Mouse (Mus musculus): ENCODE data around the gene Rnaseh1. TPM values are rescaled to one million over a fixed set of nuclear protein-coding genes. Genes with fewer than 3 reads are reported as not detected.

Gene Rnaseh1
- polyA plus RNA-seq, 2 experiments = 26.5 to 31.9 TPM

DNA sequence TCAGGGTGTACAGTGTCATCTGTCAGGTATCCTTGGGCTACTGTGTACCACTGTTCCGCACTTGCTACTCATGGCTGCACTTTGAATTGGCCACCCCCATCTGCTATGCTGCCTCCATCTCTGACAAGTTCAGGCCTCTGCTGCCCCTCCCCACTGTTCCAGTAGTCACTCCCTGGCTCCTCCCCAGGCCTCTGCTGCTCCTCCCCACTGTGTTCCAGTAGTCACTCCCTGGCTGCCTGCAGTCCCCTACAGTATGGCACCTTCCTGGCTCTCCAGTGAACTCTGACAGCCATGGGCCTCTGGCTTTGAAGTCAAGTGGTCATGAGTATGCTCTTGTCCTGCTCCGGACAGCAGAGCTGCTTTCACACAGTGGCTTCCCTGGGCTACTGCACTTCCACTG lies 44.8 kb downstream of the Rnaseh1 start:
- TF ChIP-seq POLR2A (IDR thresholded peaks at IDR 0.05; ENCODE audit: borderline replicate concordance, extremely low read depth, insufficient read depth, insufficient read length) = no peak
- H3K27ac ChIP-seq (replicated peaks; ENCODE audit: low read depth, low read length) = no peak overlapping the region
- 85% methylated on average over 2 of the region's 2 CpGs for WGBS
- no peaks in the 10 kb centered on the region for H3K9me3 ChIP-seq (ENCODE audit: control insufficient read depth, low read length)
- ATAC-seq (ENCODE audit: low FRiP score, low read depth) = no peak
- DNase-seq (ENCODE audit: low spot score) = no peak
- no peak overlapping the region for H3K4me3 ChIP-seq (replicated peaks; ENCODE audit: low read length)
- H3K9ac ChIP-seq (ENCODE audit: low read depth, low read length, severe bottlenecking) = no peak overlapping the region
- no peaks in the 10 kb centered on the region for H3K27me3 ChIP-seq (ENCODE audit: control insufficient read depth, insufficient read depth, low read length)
- H3K4me2 ChIP-seq (replicated peaks; ENCODE audit: low read depth, low read length, severe bottlenecking) = no peak overlapping the region
- H3K4me1 ChIP-seq (ENCODE audit: control insufficient read depth, insufficient read depth, low read length) = no peaks in the 10 kb centered on the region
- H3K36me3 ChIP-seq (ENCODE audit: control insufficient read depth, insufficient read depth, low read length) = peaks cover 47% of the 10 kb centered on the region

DNA sequence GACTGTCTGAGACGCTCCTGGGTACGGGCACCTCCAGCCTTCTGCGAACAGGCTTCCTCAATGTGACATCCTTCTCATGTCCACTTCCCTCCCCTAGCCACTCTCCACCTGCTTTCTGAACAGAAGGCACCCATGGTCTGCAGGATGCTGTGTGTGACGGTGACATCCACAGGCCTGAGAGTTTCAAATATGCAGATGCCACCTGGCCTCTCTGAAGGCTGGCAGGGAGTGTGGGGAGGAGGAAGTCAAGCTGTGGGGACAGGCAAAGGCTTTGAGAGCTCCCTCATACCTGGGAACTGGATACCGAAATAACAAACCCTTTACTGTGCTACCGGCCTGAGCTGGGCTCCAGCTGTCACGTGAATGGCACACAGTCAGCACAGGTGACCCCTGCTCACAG lies 45.4 kb downstream of the Rnaseh1 start:
- H3K4me1 ChIP-seq (ENCODE audit: control insufficient read depth, insufficient read depth, low read length) = no peaks in the 10 kb centered on the region; the same call in 1 of the 2 replicates
- 89% methylated on average over 7 of the region's 7 CpGs for WGBS
- DNase-seq (ENCODE audit: low spot score) (no peak), ATAC-seq (ENCODE audit: low FRiP score, low read depth) (no peak)
- H3K27ac ChIP-seq (replicated peaks; ENCODE audit: low read depth, low read length) = no peak overlapping the region
- H3K36me3 ChIP-seq (ENCODE audit: control insufficient read depth, insufficient read depth, low read length) = peaks cover 43% of the 10 kb centered on the region
- H3K9ac ChIP-seq (ENCODE audit: low read depth, low read length, severe bottlenecking) = no peak overlapping the region
- no peaks in the 10 kb centered on the region for H3K9me3 ChIP-seq (ENCODE audit: control insufficient read depth, low read length)
- TF ChIP-seq POLR2A (IDR thresholded peaks at IDR 0.05; ENCODE audit: borderline replicate concordance, extremely low read depth, insufficient read depth, insufficient read length) = no peak
- no peak overlapping the region for H3K4me3 ChIP-seq (replicated peaks; ENCODE audit: low read length)
- H3K4me2 ChIP-seq (replicated peaks; ENCODE audit: low read depth, low read length, severe bottlenecking) = no peak overlapping the region
- no peaks in the 10 kb centered on the region for H3K27me3 ChIP-seq (ENCODE audit: control insufficient read depth, insufficient read depth, low read length)

DNA sequence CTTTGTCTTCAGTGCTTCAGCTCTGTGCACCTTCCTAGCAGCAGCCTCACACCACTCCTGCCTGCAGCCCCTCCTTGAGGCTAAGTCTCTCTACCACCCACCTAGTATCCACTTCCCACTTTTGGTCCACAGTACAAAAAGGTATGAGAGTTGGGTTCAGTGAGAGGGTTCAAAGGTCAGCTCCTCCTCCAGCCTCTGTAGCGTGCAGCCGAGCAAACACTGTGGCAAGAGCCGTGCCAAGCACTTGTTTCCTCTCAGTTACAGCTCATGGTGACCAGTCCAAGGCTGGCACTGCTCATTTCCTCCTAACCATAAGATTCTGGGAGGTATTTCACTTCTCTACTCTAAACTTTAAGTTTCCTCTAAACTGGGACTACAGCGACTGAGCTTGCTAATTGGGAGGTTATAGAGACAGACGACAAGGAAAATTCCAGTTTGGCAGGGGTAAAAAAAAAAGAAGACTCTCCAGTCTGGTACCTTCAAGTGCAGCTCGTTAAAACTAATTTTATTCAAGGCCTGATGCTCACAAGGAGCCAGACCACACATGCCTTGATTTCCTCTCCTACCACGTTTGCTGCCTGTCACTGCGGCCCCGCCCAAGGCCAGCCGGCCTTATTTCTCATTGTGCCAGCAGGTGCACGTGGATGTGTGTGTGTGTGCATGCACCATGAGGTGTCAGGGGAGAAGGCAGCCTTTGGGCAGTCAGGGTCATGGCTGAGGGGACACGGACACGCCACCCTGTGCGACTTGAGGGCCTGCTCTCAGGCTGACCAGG lies 48.6 kb downstream of the Rnaseh1 start:
- no peak overlapping the region for H3K4me2 ChIP-seq (replicated peaks; ENCODE audit: low read depth, low read length, severe bottlenecking)
- H3K27me3 ChIP-seq (ENCODE audit: control insufficient read depth, insufficient read depth, low read length) = no peaks in the 10 kb centered on the region
- H3K27ac ChIP-seq (replicated peaks; ENCODE audit: low read depth, low read length) = no peak overlapping the region
- no peak for TF ChIP-seq POLR2A (IDR thresholded peaks at IDR 0.05; ENCODE audit: borderline replicate concordance, extremely low read depth, insufficient read depth, insufficient read length)
- H3K9me3 ChIP-seq (ENCODE audit: control insufficient read depth, low read length) = no peaks in the 10 kb centered on the region
- no peak overlapping the region for H3K4me3 ChIP-seq (replicated peaks; ENCODE audit: low read length)
- no peak overlapping the region for H3K9ac ChIP-seq (ENCODE audit: low read depth, low read length, severe bottlenecking)
- peaks cover 22% of the 10 kb centered on the region for H3K36me3 ChIP-seq (ENCODE audit: control insufficient read depth, insufficient read depth, low read length)
- ATAC-seq (ENCODE audit: low FRiP score, low read depth) (no peak), DNase-seq (ENCODE audit: low spot score) (no peak)
- H3K4me1 ChIP-seq (ENCODE audit: control insufficient read depth, insufficient read depth, low read length) = no peaks in the 10 kb centered on the region; the same call in 1 of the 2 replicates
- WGBS = 70% methylated on average over 14 of the region's 14 CpGs

DNA sequence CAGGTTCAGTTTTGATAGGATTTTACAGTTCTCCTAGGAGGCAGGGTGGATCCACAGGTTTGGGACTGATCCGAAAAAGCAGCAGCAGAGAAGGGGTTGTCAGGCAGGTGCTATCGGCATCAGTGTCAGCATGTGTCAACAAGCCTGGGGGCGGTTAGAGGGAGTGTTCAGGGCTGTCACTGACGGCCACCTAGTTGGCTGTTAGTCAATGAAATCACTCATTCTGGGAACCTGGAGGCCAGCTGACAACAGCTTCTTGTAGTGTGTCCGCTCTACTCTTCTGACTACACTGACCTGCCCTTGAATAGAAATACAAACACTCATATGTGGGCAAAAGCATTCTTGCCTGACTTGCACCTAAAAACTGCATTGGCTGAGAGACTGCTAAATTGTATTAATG lies 49.7 kb downstream of the Rnaseh1 start:
- no peaks in the 10 kb centered on the region for H3K27me3 ChIP-seq (ENCODE audit: control insufficient read depth, insufficient read depth, low read length)
- H3K9me3 ChIP-seq (ENCODE audit: control insufficient read depth, low read length) = no peaks in the 10 kb centered on the region
- no peak for TF ChIP-seq POLR2A (IDR thresholded peaks at IDR 0.05; ENCODE audit: borderline replicate concordance, extremely low read depth, insufficient read depth, insufficient read length)
- no peak overlapping the region for H3K9ac ChIP-seq (ENCODE audit: low read depth, low read length, severe bottlenecking)
- no peak overlapping the region for H3K4me2 ChIP-seq (replicated peaks; ENCODE audit: low read depth, low read length, severe bottlenecking)
- ATAC-seq (ENCODE audit: low FRiP score, low read depth) (no peak), DNase-seq (ENCODE audit: low spot score) (no peak)
- no peak overlapping the region for H3K4me3 ChIP-seq (replicated peaks; ENCODE audit: low read length)
- 76% methylated on average over 5 of the region's 5 CpGs for WGBS
- H3K4me1 ChIP-seq (ENCODE audit: control insufficient read depth, insufficient read depth, low read length) = no peaks in the 10 kb centered on the region; the same call in 1 of the 2 replicates
- peaks cover 25% of the 10 kb centered on the region for H3K36me3 ChIP-seq (ENCODE audit: control insufficient read depth, insufficient read depth, low read length)
- H3K27ac ChIP-seq (replicated peaks; ENCODE audit: low read depth, low read length) = no peak overlapping the region

DNA sequence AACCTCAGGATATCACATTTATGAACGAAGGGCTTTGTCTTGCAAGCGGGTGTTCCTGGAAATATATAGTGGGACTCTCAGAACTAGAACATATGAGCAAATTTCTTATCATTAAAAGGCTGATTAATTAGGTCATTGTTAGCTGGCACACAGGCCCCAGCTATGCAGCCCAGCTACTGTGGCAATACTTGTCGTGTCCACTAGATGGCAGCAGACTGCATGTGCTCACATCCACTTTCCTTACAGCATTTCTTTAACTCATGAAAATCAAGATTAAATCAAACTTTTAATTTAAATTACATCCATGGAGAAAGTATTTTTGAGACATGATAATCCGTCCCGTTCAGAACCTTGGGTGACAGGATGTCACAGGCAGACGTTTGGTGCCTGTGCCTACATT lies 50.3 kb downstream of the Rnaseh1 start:
- Histone ChIP-seq H3K4me1 (ENCODE audit: control insufficient read depth, insufficient read depth, low read length) (no peaks in the 10 kb centered on the region; the same call in 1 of the 2 replicates), H3K9ac (ENCODE audit: low read depth, low read length, severe bottlenecking) (no peak overlapping the region), H3K27ac (replicated peaks; ENCODE audit: low read depth, low read length) (peak overlapping the region; percentile 67; the same call in 1 of the 2 replicates), H3K36me3 (ENCODE audit: control insufficient read depth, insufficient read depth, low read length) (peaks cover 19% of the 10 kb centered on the region), H3K9me3 (ENCODE audit: control insufficient read depth, low read length) (no peaks in the 10 kb centered on the region), H3K4me2 (replicated peaks; ENCODE audit: low read depth, low read length, severe bottlenecking) (no peak overlapping the region), H3K4me3 (replicated peaks; ENCODE audit: low read length) (no peak overlapping the region), H3K27me3 (ENCODE audit: control insufficient read depth, insufficient read depth, low read length) (no peaks in the 10 kb centered on the region)
- peak; percentile 68; the same call in 1 of the 2 replicates for ATAC-seq (ENCODE audit: low FRiP score, low read depth)
- peak; percentile 75 for DNase-seq (ENCODE audit: low spot score)
- 12% methylated on average over 6 of the region's 6 CpGs for WGBS
- TF ChIP-seq POLR2A (IDR thresholded peaks at IDR 0.05; ENCODE audit: borderline replicate concordance, extremely low read depth, insufficient read depth, insufficient read length) = no peak

Measured in limb, embryonic 14.5 days (tissue).